Mouse (Mus musculus) megakaryocyte, embryonic 14.5 days (primary cell): ENCODE data around the gene Utrn. TPM values are rescaled to one million over a fixed set of nuclear protein-coding genes. Genes with fewer than 3 reads are reported as not detected.

ENCODE experiments used
- H3K27me3 ChIP-seq: replicated peaks from 2 replicates; pipeline ENCODE3; 2012; ENCODE audit warnings: inconsistent platforms
- H3K36me3 ChIP-seq: replicated peaks from 2 replicates; pipeline ENCODE3; 2012; ENCODE audit warnings: low read length, inconsistent platforms, mixed read lengths
- H3K4me1 ChIP-seq: 2 replicates; pipeline ENCODE4 v1.6.1; 2012; ENCODE audit warnings: inconsistent platforms
- H3K4me3 ChIP-seq: replicated peaks from 2 replicates; pipeline ENCODE3; 2012; ENCODE audit warnings: moderate library complexity, mild to moderate bottlenecking, inconsistent platforms
- H3K9me3 ChIP-seq: 2 replicates; pipeline ENCODE4 v1.6.1; 2012; ENCODE audit warnings: inconsistent platforms
- FLI1 ChIP-seq: IDR thresholded peaks from 2 replicates; pipeline ENCODE4 v1.6.1; 2012; ENCODE audit warnings: low read length, inconsistent platforms, mixed read lengths
- GATA1 ChIP-seq: IDR thresholded peaks from 3 replicates; pipeline ENCODE4 v1.6.1; 2012; ENCODE audit warnings: mixed read lengths, low read length, inconsistent platforms, borderline replicate concordance
- polyA plus RNA-seq: library from polyadenylated mRNA; stranded (reverse); fragments of >175 nt; gene quantifications from 2 replicates; pipeline ENCODE4 v1.2.3, GENCODE M21; 2012; ENCODE audit warnings: low replicate concordance; ENCODE audit not compliant: insufficient read depth

Utrn gene
- polyA plus RNA-seq, 1 experiment: 6.1 TPM

GRCm38 (mm10) chr10:12861381-12861780 is 7.8 kb downstream of the Utrn start:
- Histone ChIP-seq H3K36me3 (peaks cover 79% of the 10 kb centered on the region), H3K9me3 (no peaks in the 10 kb centered on the region), H3K4me3 (no peak overlapping the region), H3K27me3 (no peaks in the 10 kb centered on the region), H3K4me1 (peaks cover 70% of the 10 kb centered on the region)
- no peak for TF ChIP-seq GATA1
- TF ChIP-seq FLI1: no peak

GRCm38 (mm10) chr10:12860765-12861164 is 8.4 kb downstream of the Utrn start:
- no peak overlapping the region for H3K4me3 ChIP-seq
- TF ChIP-seq FLI1 (no peak), GATA1 (no peak)
- peaks cover 85% of the 10 kb centered on the region for H3K36me3 ChIP-seq

GRCm38 (mm10) chr10:12860331-12860730 is 8.8 kb downstream of the Utrn start:
- Histone ChIP-seq H3K27me3 (no peaks in the 10 kb centered on the region), H3K4me1 (peaks cover 73% of the 10 kb centered on the region), H3K36me3 (peaks cover 84% of the 10 kb centered on the region), H3K9me3 (no peaks in the 10 kb centered on the region), H3K4me3 (peak overlapping the region; percentile 51)
- TF ChIP-seq GATA1 (no peak; the same call in 2 of the 3 replicates), FLI1 (no peak)

More at GRCm38 (mm10) chr10:12860765-12861164, 8.4 kb downstream of the Utrn start:
- H3K4me1 ChIP-seq: peaks cover 72% of the 10 kb centered on the region
- no peaks in the 10 kb centered on the region for H3K27me3 ChIP-seq
- no peaks in the 10 kb centered on the region for H3K9me3 ChIP-seq

- TF ChIP-seq GATA1: no peak
- TF ChIP-seq FLI1: no peak
- H3K9me3 ChIP-seq: no peaks in the 10 kb centered on the region
- peaks cover 78% of the 10 kb centered on the region for H3K4me1 ChIP-seq
- peaks cover 80% of the 10 kb centered on the region for H3K36me3 ChIP-seq
- no peak overlapping the region for H3K4me3 ChIP-seq
- no peaks in the 10 kb centered on the region for H3K27me3 ChIP-seq
These were observed 11.1 kb downstream of the Utrn start for GRCm38 (mm10) chr10:12858017-12858416.

GRCm38 (mm10) chr10:12854298-12854697 is 14.9 kb downstream of the Utrn start:
- no peaks in the 10 kb centered on the region for H3K9me3 ChIP-seq
- H3K27me3 ChIP-seq: no peaks in the 10 kb centered on the region
- no peak for TF ChIP-seq FLI1
- TF ChIP-seq GATA1: no peak
- no peak overlapping the region for H3K4me3 ChIP-seq
- H3K36me3 ChIP-seq: peaks cover 59% of the 10 kb centered on the region
- peaks cover 70% of the 10 kb centered on the region for H3K4me1 ChIP-seq

GRCm38 (mm10) chr10:12853776-12854175 is 15.4 kb downstream of the Utrn start:
- TF ChIP-seq FLI1 (no peak), GATA1 (no peak)
- H3K9me3 ChIP-seq: no peaks in the 10 kb centered on the region

GRCm38 (mm10) chr10:12853196-12853620 is 16.0 kb downstream of the Utrn start:
- no peak for TF ChIP-seq GATA1
- no peaks in the 10 kb centered on the region for H3K9me3 ChIP-seq
- peaks cover 57% of the 10 kb centered on the region for H3K36me3 ChIP-seq
- peaks cover 61% of the 10 kb centered on the region for H3K4me1 ChIP-seq
- no peaks in the 10 kb centered on the region for H3K27me3 ChIP-seq
- no peak overlapping the region for H3K4me3 ChIP-seq

More at GRCm38 (mm10) chr10:12853776-12854175, 15.4 kb downstream of the Utrn start:
- Histone ChIP-seq H3K27me3 (no peaks in the 10 kb centered on the region), H3K4me1 (peaks cover 66% of the 10 kb centered on the region), H3K4me3 (no peak overlapping the region), H3K36me3 (peaks cover 57% of the 10 kb centered on the region)

GRCm38 (mm10) chr10:12852416-12853195 is 16.6 kb downstream of the Utrn start:
- TF ChIP-seq FLI1 (no peak), GATA1 (no peak)
- peaks cover 58% of the 10 kb centered on the region for H3K36me3 ChIP-seq
- H3K27me3 ChIP-seq: no peaks in the 10 kb centered on the region
- peaks cover 61% of the 10 kb centered on the region for H3K4me1 ChIP-seq
- H3K4me3 ChIP-seq: no peak overlapping the region
- H3K9me3 ChIP-seq: no peaks in the 10 kb centered on the region

- peaks cover 56% of the 10 kb centered on the region for H3K36me3 ChIP-seq
- H3K9me3 ChIP-seq: no peaks in the 10 kb centered on the region
- H3K27me3 ChIP-seq: no peaks in the 10 kb centered on the region
- H3K4me1 ChIP-seq: peaks cover 53% of the 10 kb centered on the region
- TF ChIP-seq FLI1 (no peak), GATA1 (no peak)
- no peak overlapping the region for H3K4me3 ChIP-seq
These were observed 18.2 kb downstream of the Utrn start for GRCm38 (mm10) chr10:12850781-12851471.
